Mouse (Mus musculus): ENCODE data around the gene Ccdc32. TPM values are rescaled to one million over a fixed set of nuclear protein-coding genes. Genes with fewer than 3 reads are reported as not detected.

The Ccdc32 gene
- total RNA-seq, 4 experiments from 2014 or later = 2.9 to 5.4 (median 4.2) TPM

Other genes with a start within 250 kb of the Ccdc32 start
- gene Disp2, start 249.7 kb downstream of the Ccdc32 start, total RNA-seq (2022) = under 1 TPM in 2 of 4 experiments, not detected in 2; 0.10 to 0.11 TPM
- under 1 TPM; 0.10 to 0.54 (median 0.44) TPM for gene Knstrn, start 215.4 kb downstream of the Ccdc32 start, total RNA-seq (2022)
- 100 to 1,000 TPM; 121 to 159 (median 140) TPM for gene Ivd, start 167.4 kb downstream of the Ccdc32 start, total RNA-seq (2022)
- gene Bahd1, start 129.0 kb downstream of the Ccdc32 start, total RNA-seq (2022) = 1 to 10 TPM; 4.6 to 7.1 (median 5.2) TPM
- 1 to 10 TPM; 1.0 to 2.3 (median 1.9) TPM for gene Chst14, start 102.9 kb downstream of the Ccdc32 start, total RNA-seq (2022)
- 1 to 10 TPM; 2.7 to 3.5 (median 3.3) TPM for gene Rpusd2, start 5.4 kb upstream of the Ccdc32 start, total RNA-seq (2022)
- under 1 TPM in 3 of 4 experiments, not detected in 1; 0.07 to 0.36 (median 0.29) TPM for gene Knl1, start 17.7 kb upstream of the Ccdc32 start, total RNA-seq (2022)
- 1 to 10 TPM in 3 of 4 experiments, under 1 TPM in 1; 0.74 to 1.8 (median 1.2) TPM for gene Rad51, start 83.4 kb upstream of the Ccdc32 start, total RNA-seq (2022)
- gene Rmdn3, start 127.6 kb upstream of the Ccdc32 start, total RNA-seq (2022) = 1 to 10 TPM; 3.2 to 6.7 (median 4.8) TPM
- gene Gchfr, start 138.4 kb upstream of the Ccdc32 start, total RNA-seq (2022) = not detected
- not detected for gene Gm14137, start 145.1 kb upstream of the Ccdc32 start, total RNA-seq (2022)
- 10 to 100 TPM in 3 of 4 experiments, 1 to 10 TPM in 1; 9.1 to 15.3 (median 11.8) TPM for gene Zfyve19, start 179.2 kb upstream of the Ccdc32 start, total RNA-seq (2022)
- 1 to 10 TPM; 7.5 to 8.5 (median 8.0) TPM for gene Dnajc17, start 179.4 kb upstream of the Ccdc32 start, total RNA-seq (2022)
- not detected for gene Ppp1r14d, start 200.5 kb upstream of the Ccdc32 start, total RNA-seq (2022)
- under 1 TPM in 1 of 4 experiments, not detected in 3; 0.13 TPM for gene Spint1, start 208.0 kb upstream of the Ccdc32 start, total RNA-seq (2022)
- gene Rhov, start 241.9 kb upstream of the Ccdc32 start, total RNA-seq (2022) = not detected

All from gastrocnemius, adult 8-10 months (tissue).